Mouse (Mus musculus): ENCODE measurements around the gene Slc2a12. TPM values are rescaled to one million over a fixed set of nuclear protein-coding genes. Genes with fewer than 3 reads are reported as not detected.

Slc2a12 gene
- polyA plus RNA-seq, 1 experiment from 2014 or later = 2.2 TPM

DNA sequence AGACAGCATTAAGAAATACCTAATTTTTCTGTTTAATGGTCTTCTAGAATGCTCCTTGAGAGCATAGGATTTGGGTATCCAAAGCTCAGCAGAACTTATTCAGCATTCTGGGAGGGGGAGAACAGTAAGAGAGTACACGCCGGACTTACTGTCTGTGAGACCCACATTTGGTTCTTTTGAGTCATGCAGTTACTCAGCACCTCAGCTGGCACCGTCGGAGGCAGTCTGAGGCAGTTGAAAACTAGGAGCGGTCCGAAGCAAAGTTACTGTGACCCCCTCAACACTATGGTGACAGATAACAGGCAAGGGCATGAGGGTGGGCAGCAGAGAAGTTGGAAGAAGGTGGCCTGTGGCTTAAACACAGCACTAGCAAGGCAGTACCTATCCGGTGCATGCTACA is 52.1 kb downstream of the Slc2a12 start:
- Histone ChIP-seq H3K4me1 (ENCODE audit: control insufficient read depth, insufficient read depth, low read length) (no peaks in the 10 kb centered on the region), H3K4me2 (replicated peaks; ENCODE audit: low read depth, low read length) (no peak overlapping the region), H3K36me3 (ENCODE audit: control insufficient read depth, insufficient read depth, low read length) (no peaks in the 10 kb centered on the region), H3K27me3 (ENCODE audit: control insufficient read depth, insufficient read depth, low read length) (no peaks in the 10 kb centered on the region), H3K9me3 (ENCODE audit: control insufficient read depth, low read length) (no peaks in the 10 kb centered on the region), H3K9ac (ENCODE audit: low read depth, low read length) (no peak overlapping the region), H3K27ac (ENCODE audit: low read depth, low read length) (no peak overlapping the region), H3K4me3 (ENCODE audit: low read length) (no peak overlapping the region)
- WGBS = 84% methylated on average over 7 of the region's 7 CpGs
- ATAC-seq (ENCODE audit: low FRiP score, low TSS enrichment) = no peak

DNA sequence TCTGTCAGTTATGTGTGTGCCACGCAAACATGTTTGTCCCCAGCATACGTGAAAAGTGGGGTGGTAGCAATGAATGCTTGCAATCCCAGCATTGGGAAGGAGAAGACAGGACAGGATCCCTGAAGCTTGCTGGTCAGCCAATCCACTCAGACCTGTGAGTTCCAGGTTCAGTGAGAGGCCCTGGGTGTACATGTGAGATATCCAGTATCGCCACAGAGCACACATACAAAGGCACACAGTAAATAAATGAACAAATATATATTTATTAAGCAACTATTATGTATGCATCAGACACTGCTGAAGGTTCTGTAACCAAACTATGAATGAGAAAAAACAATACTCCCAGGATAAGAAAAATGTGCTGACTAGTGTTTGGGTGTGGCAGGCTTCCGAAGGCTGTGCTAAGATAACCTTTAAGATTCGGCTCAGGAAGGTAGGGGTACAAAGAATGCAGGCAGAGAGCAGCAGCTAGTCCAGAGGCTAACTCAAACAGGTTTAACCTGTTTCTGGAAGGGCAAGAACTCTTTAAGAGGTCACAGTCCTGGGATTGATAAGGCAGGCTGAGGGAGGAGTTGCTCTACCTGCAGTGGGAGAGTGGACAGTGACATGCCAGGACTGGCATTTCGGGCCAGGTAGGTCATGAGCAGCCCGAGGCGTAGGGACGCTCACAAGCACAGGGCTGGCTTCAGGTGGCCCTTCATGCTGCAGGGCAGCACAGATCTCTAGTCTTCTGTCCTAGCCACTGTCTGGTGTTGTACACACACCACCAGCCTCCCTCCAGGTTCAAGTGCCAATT is 53.5 kb downstream of the Slc2a12 start:
- Histone ChIP-seq H3K9me3 (ENCODE audit: control insufficient read depth, low read length) (no peaks in the 10 kb centered on the region), H3K4me1 (ENCODE audit: control insufficient read depth, insufficient read depth, low read length) (no peaks in the 10 kb centered on the region), H3K36me3 (ENCODE audit: control insufficient read depth, insufficient read depth, low read length) (peaks cover 6% of the 10 kb centered on the region; the same call in 1 of the 2 replicates), H3K4me2 (replicated peaks; ENCODE audit: low read depth, low read length) (no peak overlapping the region), H3K27me3 (ENCODE audit: control insufficient read depth, insufficient read depth, low read length) (no peaks in the 10 kb centered on the region), H3K9ac (ENCODE audit: low read depth, low read length) (no peak overlapping the region), H3K4me3 (ENCODE audit: low read length) (no peak overlapping the region), H3K27ac (ENCODE audit: low read depth, low read length) (no peak overlapping the region; the same call in 1 of the 2 replicates)
- no peak for ATAC-seq (ENCODE audit: low FRiP score, low TSS enrichment)
- WGBS = 80% methylated on average over 9 of the region's 9 CpGs

DNA sequence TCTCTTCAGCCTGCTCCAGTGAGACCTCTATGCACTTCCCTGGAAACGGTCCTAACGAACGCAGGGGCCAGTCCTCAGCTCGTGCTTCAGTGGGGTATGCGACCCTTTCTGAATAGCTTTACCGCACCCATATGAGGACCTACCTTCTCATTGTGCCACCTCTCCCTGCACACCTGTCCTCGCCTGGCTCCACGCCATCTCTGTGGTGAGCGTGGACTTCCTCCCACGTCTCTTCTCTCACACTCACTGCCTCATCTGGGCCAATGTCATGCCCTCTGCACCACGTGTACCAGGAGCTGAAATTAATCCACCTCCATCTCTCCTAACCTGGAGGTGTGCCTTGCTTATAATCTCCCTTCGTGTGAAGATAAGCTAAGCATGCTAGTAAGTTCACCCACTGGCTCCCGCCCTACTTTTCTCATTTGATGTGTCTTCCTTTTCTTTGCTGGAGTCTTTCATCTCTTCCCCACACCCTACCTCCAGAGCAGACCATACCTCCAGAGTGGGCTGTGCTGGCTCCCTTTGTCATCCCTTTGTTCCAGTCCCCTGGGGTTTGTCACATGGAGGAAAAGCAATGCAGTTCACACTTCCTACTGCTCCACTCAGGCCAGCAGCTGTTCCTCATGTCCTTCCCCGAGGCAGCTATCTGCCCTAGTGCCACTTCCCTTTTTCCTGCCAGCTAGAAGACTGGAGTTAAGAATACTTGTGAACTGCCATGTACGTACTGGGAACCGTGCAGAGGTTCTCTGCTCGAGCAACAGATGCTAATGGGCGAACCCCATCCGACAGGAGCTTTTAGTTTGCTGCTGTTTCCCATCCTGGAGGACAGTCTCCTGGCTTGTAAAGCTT is 54.9 kb downstream of the Slc2a12 start:
- Histone ChIP-seq H3K9ac (ENCODE audit: low read depth, low read length) (no peak overlapping the region), H3K9me3 (ENCODE audit: control insufficient read depth, low read length) (no peaks in the 10 kb centered on the region), H3K36me3 (ENCODE audit: control insufficient read depth, insufficient read depth, low read length) (peaks cover 10% of the 10 kb centered on the region; the same call in 1 of the 2 replicates), H3K27me3 (ENCODE audit: control insufficient read depth, insufficient read depth, low read length) (no peaks in the 10 kb centered on the region), H3K4me1 (ENCODE audit: control insufficient read depth, insufficient read depth, low read length) (no peaks in the 10 kb centered on the region), H3K4me2 (replicated peaks; ENCODE audit: low read depth, low read length) (no peak overlapping the region), H3K27ac (ENCODE audit: low read depth, low read length) (no peak overlapping the region), H3K4me3 (ENCODE audit: low read length) (no peak overlapping the region)
- WGBS = 75% methylated on average over 19 of the region's 19 CpGs
- no peak for ATAC-seq (ENCODE audit: low FRiP score, low TSS enrichment)

DNA sequence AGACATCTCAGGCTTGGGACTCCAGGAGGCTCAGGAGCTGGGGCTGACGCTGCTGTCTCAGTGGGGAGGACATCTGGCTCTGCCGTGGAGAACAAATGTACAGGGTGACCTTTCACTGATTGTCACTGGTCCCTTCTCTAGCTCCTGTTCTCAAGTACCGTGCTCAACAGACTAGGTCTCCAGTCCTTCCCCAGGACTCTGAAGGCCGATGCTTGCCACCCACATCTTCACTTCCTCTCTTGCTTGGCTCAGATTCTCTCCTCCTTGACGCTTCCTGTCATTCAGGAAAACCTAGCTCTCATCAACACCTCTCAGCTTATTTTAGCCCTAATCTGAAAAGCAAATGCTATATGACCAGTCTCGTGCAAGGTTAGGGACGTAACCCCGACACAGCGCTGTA is 56.0 kb downstream of the Slc2a12 start:
- Histone ChIP-seq H3K27ac (ENCODE audit: low read depth, low read length) (no peak overlapping the region), H3K27me3 (ENCODE audit: control insufficient read depth, insufficient read depth, low read length) (no peaks in the 10 kb centered on the region), H3K36me3 (ENCODE audit: control insufficient read depth, insufficient read depth, low read length) (peaks cover 19% of the 10 kb centered on the region), H3K9ac (ENCODE audit: low read depth, low read length) (no peak overlapping the region), H3K4me3 (ENCODE audit: low read length) (no peak overlapping the region), H3K4me1 (ENCODE audit: control insufficient read depth, insufficient read depth, low read length) (no peaks in the 10 kb centered on the region), H3K4me2 (replicated peaks; ENCODE audit: low read depth, low read length) (no peak overlapping the region), H3K9me3 (ENCODE audit: control insufficient read depth, low read length) (no peaks in the 10 kb centered on the region)
- no peak for ATAC-seq (ENCODE audit: low FRiP score, low TSS enrichment)
- 72% methylated on average over 9 of the region's 9 CpGs for WGBS

- H3K9me3 ChIP-seq (ENCODE audit: control insufficient read depth, low read length) = no peaks in the 10 kb centered on the region
- 61% methylated on average over 12 of the region's 12 CpGs for WGBS
- no peaks in the 10 kb centered on the region for H3K27me3 ChIP-seq (ENCODE audit: control insufficient read depth, insufficient read depth, low read length)
- no peak overlapping the region for H3K4me2 ChIP-seq (replicated peaks; ENCODE audit: low read depth, low read length)
- no peak overlapping the region for H3K9ac ChIP-seq (ENCODE audit: low read depth, low read length)
- no peaks in the 10 kb centered on the region for H3K4me1 ChIP-seq (ENCODE audit: control insufficient read depth, insufficient read depth, low read length)
- ATAC-seq (ENCODE audit: low FRiP score, low TSS enrichment) = no peak
- H3K27ac ChIP-seq (ENCODE audit: low read depth, low read length) = no peak overlapping the region
- H3K36me3 ChIP-seq (ENCODE audit: control insufficient read depth, insufficient read depth, low read length) = peaks cover 27% of the 10 kb centered on the region
- no peak overlapping the region for H3K4me3 ChIP-seq (ENCODE audit: low read length)
Observed at GRCm38 (mm10) chr10:22701485-22702315, 56.9 kb downstream of the Slc2a12 start.

- no peak overlapping the region for H3K27ac ChIP-seq (ENCODE audit: low read depth, low read length)
- no peak for ATAC-seq (ENCODE audit: low FRiP score, low TSS enrichment)
- no peak overlapping the region for H3K9ac ChIP-seq (ENCODE audit: low read depth, low read length)
- no peaks in the 10 kb centered on the region for H3K4me1 ChIP-seq (ENCODE audit: control insufficient read depth, insufficient read depth, low read length)
- 74% methylated on average over 6 of the region's 6 CpGs for whole genome bisulfite sequencing
- H3K4me3 ChIP-seq (ENCODE audit: low read length) = no peak overlapping the region
- peaks cover 49% of the 10 kb centered on the region for H3K36me3 ChIP-seq (ENCODE audit: control insufficient read depth, insufficient read depth, low read length)
- H3K4me2 ChIP-seq (replicated peaks; ENCODE audit: low read depth, low read length) = no peak overlapping the region
- H3K9me3 ChIP-seq (ENCODE audit: control insufficient read depth, low read length) = no peaks in the 10 kb centered on the region
- H3K27me3 ChIP-seq (ENCODE audit: control insufficient read depth, insufficient read depth, low read length) = no peaks in the 10 kb centered on the region
Observed at GRCm38 (mm10) chr10:22703844-22704243, 59.0 kb downstream of the Slc2a12 start.

GRCm38 (mm10) chr10:22708190-22708843 is 63.5 kb downstream of the Slc2a12 start:
- 89% methylated on average over 7 of the region's 7 CpGs for WGBS
- no peak overlapping the region for H3K27ac ChIP-seq (ENCODE audit: low read depth, low read length)
- ATAC-seq (ENCODE audit: low FRiP score, low TSS enrichment) = no peak
- H3K36me3 ChIP-seq (ENCODE audit: control insufficient read depth, insufficient read depth, low read length) = peaks cover 65% of the 10 kb centered on the region
- no peak overlapping the region for H3K4me3 ChIP-seq (ENCODE audit: low read length)
- no peak overlapping the region for H3K9ac ChIP-seq (ENCODE audit: low read depth, low read length)
- H3K9me3 ChIP-seq (ENCODE audit: control insufficient read depth, low read length) = no peaks in the 10 kb centered on the region
- no peaks in the 10 kb centered on the region for H3K27me3 ChIP-seq (ENCODE audit: control insufficient read depth, insufficient read depth, low read length)
- H3K4me1 ChIP-seq (ENCODE audit: control insufficient read depth, insufficient read depth, low read length) = no peaks in the 10 kb centered on the region
- no peak overlapping the region for H3K4me2 ChIP-seq (replicated peaks; ENCODE audit: low read depth, low read length)

GRCm38 (mm10) chr10:22710173-22710777 is 65.5 kb downstream of the Slc2a12 start:
- WGBS = 92% methylated on average over 13 of the region's 13 CpGs
- Histone ChIP-seq H3K9me3 (ENCODE audit: control insufficient read depth, low read length) (no peaks in the 10 kb centered on the region), H3K36me3 (ENCODE audit: control insufficient read depth, insufficient read depth, low read length) (peaks cover 56% of the 10 kb centered on the region), H3K4me2 (replicated peaks; ENCODE audit: low read depth, low read length) (no peak overlapping the region), H3K27ac (ENCODE audit: low read depth, low read length) (no peak overlapping the region), H3K4me1 (ENCODE audit: control insufficient read depth, insufficient read depth, low read length) (no peaks in the 10 kb centered on the region), H3K27me3 (ENCODE audit: control insufficient read depth, insufficient read depth, low read length) (no peaks in the 10 kb centered on the region), H3K4me3 (ENCODE audit: low read length) (no peak overlapping the region), H3K9ac (ENCODE audit: low read depth, low read length) (no peak overlapping the region)
- no peak for ATAC-seq (ENCODE audit: low FRiP score, low TSS enrichment)

All from kidney, embryonic 14.5 days (tissue).